Mouse (Mus musculus): ENCODE results near the gene Pcdh7.

The Pcdh7 gene

DNA sequence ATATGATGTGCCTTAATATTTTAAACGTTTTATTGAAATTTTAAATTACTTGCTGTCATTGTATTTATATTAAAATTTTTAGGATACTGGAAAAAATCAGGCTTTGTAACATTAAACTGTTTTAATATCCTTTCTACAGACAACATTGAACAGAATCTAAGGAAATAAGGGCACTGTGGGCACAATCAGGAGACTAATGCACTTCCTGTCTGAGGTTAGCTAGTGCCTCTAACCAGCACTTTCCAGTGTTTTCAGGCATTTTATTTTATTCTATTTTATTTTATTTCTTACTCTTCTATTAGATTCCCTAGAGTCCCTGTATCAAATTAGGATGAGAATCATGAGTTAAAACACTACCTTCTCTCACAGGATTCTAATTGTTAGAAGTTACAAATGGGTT lies 28.1 kb downstream of the Pcdh7 start:
- in situ Hi-C loops (cut with MboI, MseI) = no loop called here

DNA sequence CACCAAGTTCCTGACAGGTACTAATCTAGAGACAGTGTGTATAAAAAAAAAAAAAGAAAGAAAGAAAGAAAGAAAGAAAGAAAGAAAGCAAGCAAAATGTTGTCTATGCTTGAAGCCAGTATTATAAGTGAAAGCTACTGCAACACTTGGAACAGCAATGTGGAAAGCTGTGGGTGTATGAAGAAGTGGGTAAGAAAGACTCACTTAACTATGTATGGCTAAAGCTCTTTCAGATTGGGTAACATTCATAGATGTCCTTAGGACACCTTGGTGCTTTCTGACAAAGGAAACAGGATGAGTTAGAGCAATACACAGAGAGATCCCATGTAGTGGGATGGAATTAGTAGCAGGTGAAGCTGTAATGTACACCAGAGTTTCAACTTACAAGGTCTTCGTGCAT lies 32.6 kb downstream of the Pcdh7 start:
- in situ Hi-C loops (cut with MboI, MseI) = no loop called here

DNA sequence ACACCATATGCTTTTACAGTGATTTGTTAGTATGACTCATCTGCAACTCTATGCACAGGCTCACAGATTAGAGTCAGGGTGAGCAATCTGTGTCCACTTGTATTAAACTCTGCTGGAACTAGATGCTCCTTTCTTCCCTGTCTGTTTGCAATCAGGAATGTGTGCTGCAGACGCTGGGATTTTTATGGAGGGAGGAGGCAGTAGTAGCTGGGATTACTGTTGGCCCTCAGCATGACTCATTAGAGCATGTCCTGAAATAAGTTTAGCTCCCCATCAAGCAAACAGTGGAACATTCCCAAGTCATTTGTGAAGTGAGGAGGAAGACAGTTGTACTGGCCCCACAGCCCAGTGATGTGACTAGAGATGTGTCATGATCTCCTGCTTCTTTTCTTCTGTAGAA lies 38.0 kb downstream of the Pcdh7 start:
- in situ Hi-C loops (cut with MboI, MseI) = no loop called here

DNA sequence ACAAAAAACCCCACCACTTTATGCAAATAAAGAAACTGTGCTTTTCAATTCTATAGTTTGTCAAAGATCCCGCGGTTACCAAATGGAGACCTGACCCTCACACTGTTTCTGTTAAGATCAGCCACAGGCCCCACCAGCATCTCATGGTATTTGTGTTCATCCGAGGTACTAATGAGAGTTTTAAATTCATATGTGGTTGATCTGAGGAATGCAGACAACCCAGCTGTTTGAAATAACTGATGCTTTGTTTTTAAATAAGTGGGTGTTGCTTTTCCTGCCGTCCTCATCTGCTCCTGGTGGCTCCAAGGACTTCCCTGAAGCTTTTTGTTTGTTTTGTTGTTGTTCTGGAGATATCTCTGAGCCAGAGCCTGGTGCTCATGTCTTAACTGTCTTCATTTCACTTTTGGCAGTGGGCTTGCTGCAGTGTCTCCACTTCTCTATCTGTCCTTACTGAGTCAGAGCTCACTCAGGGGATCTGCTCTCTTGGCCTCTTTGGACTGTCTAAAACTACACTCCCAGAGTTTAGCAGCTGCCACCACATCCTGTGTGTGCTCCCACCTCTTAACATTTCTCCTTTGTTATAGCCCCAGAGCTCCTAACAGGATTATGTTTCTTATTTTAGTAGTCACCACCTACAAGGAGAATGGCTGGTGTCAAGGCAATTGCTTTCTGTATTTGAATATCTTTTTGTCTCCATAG lies 39.1 kb downstream of the Pcdh7 start:
- in situ Hi-C loops (cut with MboI, MseI) = no loop called here

GRCm38 (mm10) chr5:57757436-57757898 lies 39.7 kb downstream of the Pcdh7 start:
- in situ Hi-C loops (cut with MboI, MseI) = no loop called here

GRCm38 (mm10) chr5:57758968-57759367 lies 41.2 kb downstream of the Pcdh7 start:
- in situ Hi-C loops (cut with MboI, MseI) = no loop called here

DNA sequence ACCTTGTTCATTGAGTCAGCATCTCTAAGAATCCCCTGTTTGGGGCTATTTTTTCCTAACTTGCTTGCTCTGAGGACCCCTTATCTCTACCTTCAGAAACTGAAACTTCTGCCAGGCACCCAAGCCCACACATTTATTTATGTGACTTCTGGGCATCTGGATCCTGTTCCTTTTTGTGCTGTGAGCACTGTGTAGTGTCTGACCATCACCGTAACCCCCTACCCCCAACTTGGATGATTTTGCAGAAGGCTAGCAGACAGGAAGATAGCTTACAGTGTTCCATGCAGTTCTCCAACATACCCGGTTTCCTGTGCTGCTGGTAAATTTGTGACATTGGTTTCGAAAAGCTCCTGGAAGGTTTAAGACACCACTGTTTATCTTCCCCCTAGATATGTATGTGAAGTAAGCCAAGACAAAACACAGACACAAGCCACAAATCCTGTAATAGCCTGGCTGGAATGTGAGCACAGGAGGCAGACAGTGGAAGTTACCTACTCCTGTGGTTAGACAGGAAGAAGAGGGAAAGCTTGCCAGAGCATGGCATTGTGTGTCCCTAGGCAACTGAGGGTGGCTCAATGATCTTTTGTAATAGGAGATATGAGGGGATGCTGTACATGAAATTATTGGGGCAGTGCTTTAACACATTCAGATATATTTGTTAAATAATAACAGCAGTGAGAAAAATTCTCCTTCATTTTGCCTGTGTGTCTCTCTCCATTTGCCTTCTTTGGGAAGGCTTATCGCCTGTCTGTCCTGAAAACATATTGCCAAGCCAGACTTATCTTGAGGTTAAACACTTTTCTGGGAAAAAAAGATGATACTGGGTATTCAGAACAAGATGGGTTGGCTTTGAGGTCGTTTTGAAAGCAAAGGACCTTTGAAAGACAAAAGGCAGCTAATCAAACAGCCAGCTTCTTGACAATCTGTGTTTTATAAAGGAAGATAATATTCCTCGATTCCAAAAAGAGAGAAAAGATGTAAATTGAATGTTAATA lies 42.6 kb downstream of the Pcdh7 start:
- in situ Hi-C loops (cut with MboI, MseI) = no loop called here

DNA sequence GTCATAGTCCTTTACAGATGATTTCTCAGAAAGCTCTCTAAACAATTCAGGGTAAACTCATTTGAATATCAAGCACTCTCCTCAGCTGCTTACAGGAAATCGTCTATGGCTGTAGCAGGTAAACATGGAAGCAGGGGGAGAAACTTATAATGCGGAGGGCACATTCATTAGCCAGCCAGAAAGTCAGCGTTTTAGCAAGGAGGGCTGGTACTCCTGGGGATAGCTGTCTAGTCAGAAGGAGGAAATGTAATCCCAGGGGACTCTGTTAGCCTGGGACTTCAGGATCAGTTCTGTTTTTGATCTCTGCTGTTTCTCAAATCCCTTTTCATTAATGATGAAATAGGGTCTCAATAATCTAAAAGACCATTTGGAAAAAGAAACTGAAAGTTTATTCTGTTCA lies 47.6 kb downstream of the Pcdh7 start:
- in situ Hi-C loops (cut with MboI, MseI) = no loop called here

DNA sequence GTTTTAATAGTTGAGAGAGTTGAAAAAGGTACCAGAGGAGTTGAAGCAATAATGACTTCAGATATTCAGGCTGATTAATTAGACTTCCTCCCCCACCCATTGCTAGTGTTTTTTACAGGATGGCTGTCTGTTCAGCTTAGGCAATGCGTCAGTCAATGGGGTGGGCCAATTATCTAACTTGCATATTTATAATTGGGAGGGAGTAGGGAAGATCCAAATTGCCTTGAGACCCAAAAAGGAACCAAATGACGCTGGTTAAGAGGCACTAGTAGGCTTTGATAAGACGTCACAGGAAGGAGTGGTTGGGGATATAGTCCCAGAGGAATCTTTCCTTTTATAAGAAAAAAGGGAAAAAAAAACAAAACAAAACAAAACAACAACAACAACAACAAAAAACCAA lies 49.6 kb downstream of the Pcdh7 start:
- in situ Hi-C loops (cut with MboI, MseI) = no loop called here

DNA sequence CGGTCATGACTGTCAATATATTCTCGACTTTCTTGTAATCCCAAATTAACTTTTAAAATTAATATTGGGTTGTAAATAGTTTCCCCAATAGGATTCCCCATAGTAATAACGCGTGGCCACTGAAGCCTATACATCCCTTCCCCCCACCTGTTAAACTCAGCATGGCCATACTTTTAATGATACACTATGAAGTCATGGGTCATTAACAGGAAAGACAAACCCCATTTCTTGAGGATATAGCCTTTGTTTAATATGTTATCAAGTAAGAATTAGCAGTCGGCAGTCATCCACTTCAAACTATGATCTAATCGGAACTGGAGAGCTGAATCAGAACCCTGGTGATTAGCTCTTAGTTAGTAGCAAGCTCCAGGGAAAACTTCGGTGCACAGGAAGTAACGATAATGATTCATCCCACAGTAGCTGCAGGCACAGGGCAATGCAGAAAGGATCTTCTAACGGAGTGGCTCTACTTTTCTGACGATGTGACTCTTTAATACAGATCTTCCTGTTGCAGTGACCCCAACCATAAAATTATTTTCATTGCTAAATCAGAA lies 50.8 kb downstream of the Pcdh7 start:
- in situ Hi-C loops (cut with MboI, MseI) = no loop called here

- in situ Hi-C loops (cut with MboI, MseI) = no loop called here
Measured at GRCm38 (mm10) chr5:57769644-57770043, 51.9 kb downstream of the Pcdh7 start.

- in situ Hi-C loops (cut with MboI, MseI) = no loop called here
Measured at GRCm38 (mm10) chr5:57770364-57770763, 52.6 kb downstream of the Pcdh7 start.

- in situ Hi-C loops (cut with MboI, MseI) = no loop called here
Measured at GRCm38 (mm10) chr5:57771122-57771521, 53.4 kb downstream of the Pcdh7 start.

GRCm38 (mm10) chr5:57772711-57773110 lies 54.9 kb downstream of the Pcdh7 start:
- in situ Hi-C loops (cut with MboI, MseI) = no loop called here

DNA sequence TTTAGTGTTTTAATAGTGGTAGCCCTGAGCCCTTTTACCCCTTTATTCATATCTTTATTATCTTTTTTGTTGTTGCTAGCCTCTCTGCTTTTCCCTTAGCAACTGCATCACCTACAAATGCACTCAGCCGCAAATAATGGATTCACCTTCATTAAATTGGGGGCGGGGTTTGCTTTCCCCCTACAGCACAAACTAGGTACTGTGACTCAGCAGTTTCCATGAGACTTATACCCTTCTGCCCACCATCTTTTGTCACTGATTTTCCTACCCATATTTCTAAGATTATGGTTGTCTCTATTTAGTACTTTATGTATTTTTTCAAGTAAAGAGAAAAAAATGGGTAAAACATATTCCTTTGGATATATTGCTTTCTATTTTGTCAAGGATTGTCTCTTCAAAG lies 56.7 kb downstream of the Pcdh7 start:
- in situ Hi-C loops (cut with MboI, MseI) = no loop called here

DNA sequence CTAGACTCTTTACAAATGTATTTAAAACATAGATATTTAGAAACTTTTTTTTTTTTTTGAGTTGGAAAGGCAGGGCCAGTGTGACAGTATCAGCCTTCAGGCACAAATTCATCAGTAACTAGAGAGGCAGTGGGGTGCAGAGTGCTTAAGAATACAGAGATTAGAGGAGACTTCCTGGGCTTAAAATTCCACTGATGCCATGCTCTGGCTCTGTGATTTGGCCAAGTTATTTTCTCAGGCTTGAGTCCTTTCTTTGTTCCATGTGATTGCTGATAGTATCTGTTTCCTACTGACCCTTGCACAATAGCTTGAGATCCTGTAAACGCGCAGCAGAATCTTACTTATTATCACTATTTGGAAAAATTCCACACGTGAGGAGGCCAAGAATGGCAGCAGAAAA lies 60.3 kb downstream of the Pcdh7 start:
- in situ Hi-C loops (cut with MboI, MseI) = no loop called here

- in situ Hi-C loops (cut with MboI, MseI) = no loop called here
Measured at GRCm38 (mm10) chr5:57779951-57780350, 62.2 kb downstream of the Pcdh7 start.

GRCm38 (mm10) chr5:57780574-57780973 lies 62.8 kb downstream of the Pcdh7 start:
- in situ Hi-C loops (cut with MboI, MseI) = no loop called here

DNA sequence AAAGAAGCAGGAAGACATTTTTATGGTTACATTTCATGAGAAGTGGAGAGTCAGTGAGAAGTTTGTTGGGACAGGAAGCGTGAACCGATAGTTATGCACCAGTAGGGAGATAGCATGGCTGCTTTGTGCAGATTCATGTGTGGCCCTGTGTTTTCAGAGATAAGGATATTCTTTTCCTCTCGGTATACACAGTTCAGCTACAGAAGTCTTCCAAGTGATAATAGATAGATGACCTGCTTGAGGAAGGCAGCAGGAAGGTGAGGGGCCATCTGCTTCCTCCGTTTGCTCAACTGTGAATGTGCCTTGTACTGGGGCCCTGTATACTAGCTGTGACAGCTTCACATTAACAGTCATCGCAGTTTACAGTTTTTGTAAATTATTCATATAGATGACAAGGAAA lies 64.2 kb downstream of the Pcdh7 start:
- in situ Hi-C loops (cut with MboI, MseI) = no loop called here

- in situ Hi-C loops (cut with MboI, MseI) = no loop called here
Measured at GRCm38 (mm10) chr5:57782546-57782945, 64.8 kb downstream of the Pcdh7 start.

DNA sequence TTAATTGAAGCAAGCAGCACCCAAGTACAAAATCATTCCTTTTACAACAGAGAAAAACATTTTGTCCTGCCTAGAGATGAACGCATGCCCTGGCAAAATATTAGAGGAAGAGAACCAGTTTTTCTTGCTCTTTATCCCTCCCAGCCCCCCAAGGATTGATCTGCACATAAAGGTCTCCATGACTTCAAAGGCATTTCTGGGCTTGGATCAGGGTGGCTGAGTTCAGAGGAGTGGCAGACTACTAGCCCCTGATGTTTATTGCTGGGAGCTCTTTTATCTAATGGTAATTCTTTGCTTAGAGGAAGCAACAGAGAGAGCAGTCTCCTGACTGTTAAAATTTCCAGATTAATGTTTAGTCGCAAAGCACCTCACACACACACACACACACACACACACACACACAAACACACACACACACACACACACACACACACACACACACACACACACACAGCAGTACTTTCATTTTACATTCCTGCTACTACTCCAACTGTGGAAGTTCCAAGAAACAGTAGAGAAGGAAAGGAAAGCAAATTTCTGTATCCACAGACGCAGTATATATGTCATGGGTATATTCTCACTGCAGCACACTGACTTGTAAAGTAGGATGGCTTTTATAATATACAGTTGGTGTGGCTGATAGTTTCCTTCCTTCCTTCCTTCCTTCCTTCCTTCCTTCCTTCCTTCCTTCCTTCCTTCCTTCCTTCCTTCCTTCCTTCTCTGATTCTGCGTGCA lies 71.2 kb downstream of the Pcdh7 start:
- in situ Hi-C loops (cut with MboI, MseI) = no loop called here

GRCm38 (mm10) chr5:57796337-57796736 lies 78.6 kb downstream of the Pcdh7 start:
- in situ Hi-C loops (cut with MboI, MseI) = no loop called here
